ENCODE assay signal across 9 mouse cellular contexts in the genomic region with DNA sequence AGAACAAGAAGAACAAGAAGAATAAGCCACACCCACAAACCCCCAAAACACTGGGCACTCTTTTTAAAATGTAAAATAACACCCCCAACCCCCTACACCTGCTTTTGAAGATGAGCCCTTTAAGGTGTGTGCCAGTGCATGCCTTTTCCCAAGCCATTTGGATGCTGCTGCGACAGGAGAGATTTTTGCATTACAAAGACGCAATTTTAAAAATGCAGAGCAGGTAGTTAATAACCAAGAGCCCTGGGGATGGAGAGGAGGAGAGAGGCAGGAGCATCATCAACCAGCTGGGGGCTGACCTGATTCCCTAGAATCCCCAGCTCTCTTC. TPM values are rescaled to one million over a fixed set of nuclear protein-coding genes. Genes with fewer than 3 reads are reported as not detected.
DNase-seq lines count a peak whose midpoint lies in the region; ATAC-seq and TF ChIP-seq lines count a peak whose summit lies in the region.
"Had no signal": no experiment of that assay in that cellular context is flagged by ENCODE, and none has a peak within 500 bp of the region (broad histone marks: within the 10 kb centered on the region; RNA-seq: fewer than 3 reads in every experiment).

A gene (plus strand): TSS at position 310 of the 328 bp plus-strand sequence.

- no peaks in the 10 kb centered on the region; the same call in 1 of the 2 replicates for H3K27me3 ChIP-seq in lung, postnatal 0 days (replicated peaks; ENCODE audit: insufficient read depth, low read length)
- H3K27me3 ChIP-seq in limb, embryonic 10.5 days (ENCODE audit: low read depth, poor library complexity, severe bottlenecking) = peaks cover 72% of the 10 kb centered on the region
- no peaks in the 10 kb centered on the region; the same call in 1 of the 2 replicates for H3K27me3 ChIP-seq in stomach, postnatal 0 days (ENCODE audit: control insufficient read depth, insufficient read depth, low read length)

- no peaks in the 10 kb centered on the region for H3K36me3 ChIP-seq in lung, postnatal 0 days (ENCODE audit: insufficient read depth, low read length)
- no peaks in the 10 kb centered on the region for H3K36me3 ChIP-seq in limb, embryonic 10.5 days
- H3K36me3 ChIP-seq in stomach, postnatal 0 days (ENCODE audit: control insufficient read depth, insufficient read depth, low read length) = no peaks in the 10 kb centered on the region

- H3K4me2 ChIP-seq in lung, postnatal 0 days (replicated peaks; ENCODE audit: low read depth, low read length) = 0 out of 2 replicates have a peak within 1 kb of the TSS, but pooled peaks have one; percentile 19
- peak within 1 kb of the TSS; percentile 50 for H3K4me2 ChIP-seq in stomach, postnatal 0 days (replicated peaks; ENCODE audit: low read depth)

- H3K9me3 ChIP-seq in lung, postnatal 0 days (ENCODE audit: low read length) = no peaks in the 10 kb centered on the region
- H3K9me3 ChIP-seq in limb, embryonic 10.5 days (replicated peaks) = no peaks in the 10 kb centered on the region
- H3K9me3 ChIP-seq in stomach, postnatal 0 days (ENCODE audit: control insufficient read depth, low read length) = no peaks in the 10 kb centered on the region

- TF ChIP-seq EP300 in lung, postnatal 0 days (IDR thresholded peaks at IDR 0.05) = no peak
- TF ChIP-seq EP300 in stomach, postnatal 0 days (optimal IDR thresholded peaks at IDR 0.05) = no peak

- no peak within 1 kb of the TSS for H3K27ac ChIP-seq in lung, postnatal 0 days (ENCODE audit: low read length)
- H3K27ac ChIP-seq in limb, embryonic 10.5 days = peak within 1 kb of the TSS; percentile 88
- no peak within 1 kb of the TSS for H3K27ac ChIP-seq in stomach, postnatal 0 days (replicated peaks)

- ATAC-seq in lung, postnatal 0 days = no peak
- ATAC-seq in stomach, postnatal 0 days (ENCODE audit: low FRiP score, low TSS enrichment) = no peak
- ATAC-seq in activated CD4-positive, CD25-positive, alpha-beta regulatory T cell, adult 4 months = no peak

- H3K4me3 ChIP-seq in lung, postnatal 0 days (ENCODE audit: low read depth, low read length) = no peak within 1 kb of the TSS
- no peak within 1 kb of the TSS for H3K4me3 ChIP-seq in lung, adult 2 months (replicated peaks; ENCODE audit: extremely low read depth, low read depth, low read length)
- H3K4me3 ChIP-seq in limb, embryonic 10.5 days = peak within 1 kb of the TSS; percentile 65
- H3K4me3 ChIP-seq in stomach, postnatal 0 days (ENCODE audit: low read depth, low read length) = peak within 1 kb of the TSS; percentile 15

- DNase-seq in cerebellum, adult 9-10 months = peak; percentile 27
- no peak for DNase-seq in cerebellum, postnatal 25 days
- DNase-seq in lung, postnatal 0 days (ENCODE audit: low spot score) = no peak
- no peak for DNase-seq in lung, adult 2 months
- no peak for DNase-seq in limb, embryonic 10.5 days (ENCODE audit: low spot score)
- no peak for DNase-seq in stomach, postnatal 0 days (ENCODE audit: low spot score)
- no peak for DNase-seq in right cerebral cortex, postnatal 25 days

- WGBS in lung, postnatal 0 days = 2% methylated on average over 2 of the region's 2 CpGs
- 4% methylated on average over 2 of the region's 2 CpGs for WGBS in lung, adult 2 months
- 0% methylated on average over 2 of the region's 2 CpGs for WGBS in limb, embryonic 10.5 days
- 0% methylated on average over 2 of the region's 2 CpGs for WGBS in stomach, postnatal 0 days

- no peaks in the 10 kb centered on the region for H3K4me1 ChIP-seq in lung, postnatal 0 days (ENCODE audit: insufficient read depth, low read depth, low read length)
- H3K4me1 ChIP-seq in lung, adult 2 months (ENCODE audit: control insufficient read depth, insufficient read depth, low read length) = no peaks in the 10 kb centered on the region
- H3K4me1 ChIP-seq in limb, embryonic 10.5 days = peaks cover 12% of the 10 kb centered on the region
- H3K4me1 ChIP-seq in stomach, postnatal 0 days (replicated peaks; ENCODE audit: control insufficient read depth, insufficient read depth) = no peaks in the 10 kb centered on the region

- no peak within 1 kb of the TSS for H3K9ac ChIP-seq in lung, postnatal 0 days (replicated peaks; ENCODE audit: low read depth)
- H3K9ac ChIP-seq in stomach, postnatal 0 days (ENCODE audit: low read length) = no peak within 1 kb of the TSS

- TF ChIP-seq POLR2A in lung, adult 2 months (IDR thresholded peaks at IDR 0.05; ENCODE audit: borderline replicate concordance, extremely low read depth, low read depth, low read length) = no peak

- TF ChIP-seq CTCF in lung, postnatal 0 days (IDR thresholded peaks at IDR 0.05) = no peak
- no peak for TF ChIP-seq CTCF in lung, adult 2 months (IDR thresholded peaks at IDR 0.05; ENCODE audit: insufficient read depth, low read length)
- no peak for TF ChIP-seq CTCF in stomach, postnatal 0 days (IDR thresholded peaks at IDR 0.05; ENCODE audit: low read depth)

RNA-seq across cellular contexts. Expression of the gene that starts here (rescaled TPM):
- 0.05 and 0.06 TPM in 2 replicates for polyA plus RNA-seq in lung, postnatal 0 days (2015; fragmentation: Nextera tagmentation; extraction: Ambion mirVana)
- 0.04 TPM in 1 of 2 replicates, not detected in the other for polyA plus RNA-seq in lung, adult 2 months (2012; rRNA removed)
- polyA plus RNA-seq in limb, embryonic 10.5 days (2016; fragmentation: Nextera tagmentation; extraction: Ambion mirVana) = 1.4 and 2.8 TPM in 2 replicates
- 0.47 and 0.57 TPM in 2 replicates for polyA plus RNA-seq in stomach, postnatal 0 days (2015; fragmentation: Nextera tagmentation; extraction: Ambion mirVana)
- polyA plus RNA-seq in activated CD4-positive, CD25-positive, alpha-beta regulatory T cell, adult 4 months (2017; shearing (Covaris generic)) = under 1 TPM in 1 of 2 experiments, not detected in 1; 0.16 TPM
- polyA plus RNA-seq: C2C12 had no signal

Comparison
In these comparisons a context has a peak if more than half of its experiments do, and no peak if none do; other contexts are left out.
1. H3K4me3 ChIP-seq: peak in limb, embryonic 10.5 days (single experiment) and stomach, postnatal 0 days (single experiment); none in lung, postnatal 0 days (single experiment) and lung, adult 2 months (single experiment).